Mouse (Mus musculus) adrenal gland, postnatal 0 days (tissue): ENCODE data around the gene Gm8906. TPM values are rescaled to one million over a fixed set of nuclear protein-coding genes. Genes with fewer than 3 reads are reported as not detected.

Experiments
- polyA plus RNA-seq: library from polyadenylated mRNA; unstranded; fragments of >200 nt; fragmentation: Nextera tagmentation; extraction: Ambion mirVana; gene quantifications from 2 replicates; pipeline ENCODE4 v1.2.1, GENCODE M21; 2015

Gm8906 gene
- not detected in 2 replicates for polyA plus RNA-seq

GRCm38 (mm10) chr5:11502385-11502784 is at the start of gene Gm8906:
TSS of gene Gm8906 (plus strand) at chr5:11502685.

Other genes with a start within 250 kb of the Gm8906 start
- not detected in 2 replicates for gene Gm8890, start 246.7 kb upstream of the Gm8906 start, polyA plus RNA-seq
- not detected in 2 replicates for gene Speer1, start 161.2 kb upstream of the Gm8906 start, polyA plus RNA-seq
- gene Gm8897, start 86.3 kb upstream of the Gm8906 start, polyA plus RNA-seq: not detected in 2 replicates
- not detected in 2 replicates for gene Gm6460, start 92.2 kb downstream of the Gm8906 start, polyA plus RNA-seq
- gene Gm8922, start 179.3 kb downstream of the Gm8906 start, polyA plus RNA-seq: not detected in 2 replicates